24 mouse cellular contexts compared by ENCODE assay signal in genomic region chr5:140107907-140108306, GRCm38 (mm10).
A peak's percentile ranks its signal among the peaks of the same experiment; 100 is the strongest.
DNase-seq lines count a peak whose midpoint lies in the region; ATAC-seq and TF ChIP-seq lines count a peak whose summit lies in the region.
"Had no signal": no experiment of that assay in that cellular context is flagged by ENCODE, and none has a peak within 500 bp of the region (broad histone marks: within the 10 kb centered on the region; RNA-seq: fewer than 3 reads in every experiment).

No protein-coding gene starts in this region.

- H3K4me3 ChIP-seq in bone marrow, adult 2 months (replicated peaks; ENCODE audit: control insufficient read depth, low read depth, low read length), result no peak overlapping the region
- no peak overlapping the region for H3K4me3 ChIP-seq in midbrain, embryonic 14.5 days (replicated peaks; ENCODE audit: low read depth, low read length)
- H3K4me3 ChIP-seq: embryonic facial prominence, embryonic 12.5 days; erythroblast, embryonic 14.5 days; forebrain, embryonic 13.5 days; heart, adult 2 months; hindbrain, embryonic 10.5 days; limb, embryonic 12.5 days; liver, embryonic 15.5 days; megakaryocyte, embryonic 14.5 days; midbrain, embryonic 15.5 days had no signal

- H3K4me1 ChIP-seq in bone marrow, adult 2 months (ENCODE audit: control insufficient read depth, insufficient read depth, low read length), result no peaks in the 10 kb centered on the region; the same call in 1 of the 2 replicates
- H3K4me1 ChIP-seq in midbrain, embryonic 14.5 days (ENCODE audit: control insufficient read depth, insufficient read depth, low read length), result peaks cover 2% of the 10 kb centered on the region; the same call in 1 of the 2 replicates

- H3K9ac ChIP-seq in midbrain, embryonic 14.5 days (replicated peaks; ENCODE audit: low read length), result no peak overlapping the region
- H3K9ac ChIP-seq: embryonic facial prominence, embryonic 12.5 days; forebrain, embryonic 13.5 days; limb, embryonic 12.5 days; liver, embryonic 15.5 days; midbrain, embryonic 15.5 days had no signal

- ATAC-seq in common myeloid progenitor, adult 5-6 weeks (replicated peaks; ENCODE audit: low read depth, poor library complexity, severe bottlenecking), result peak; percentile 61
- ATAC-seq in monocyte, adult 5-6 weeks (replicated peaks; ENCODE audit: insufficient number of reproducible peaks, low FRiP score, low TSS enrichment, poor library complexity, severe bottlenecking), result peak; percentile 90
- ATAC-seq in midbrain, embryonic 14.5 days (ENCODE audit: low FRiP score, low TSS enrichment), result no peak
- ATAC-seq: forebrain, embryonic 13.5 days; midbrain, embryonic 15.5 days had no signal

- TF ChIP-seq CTCF in bone marrow, adult 2 months (IDR thresholded peaks at IDR 0.05; ENCODE audit: control insufficient read depth, insufficient read depth, low read length), result no peak

- intact Hi-C loops in gastrocnemius, postnatal 14 days (cut with DNase I; ENCODE audit: low total_unique reads), result no loop called here
- intact Hi-C loops in heart, postnatal 14 days (cut with DNase I), result no loop called here

- H3K4me2 ChIP-seq in midbrain, embryonic 14.5 days (ENCODE audit: low read length), result no peak overlapping the region
- H3K4me2 ChIP-seq: embryonic facial prominence, embryonic 12.5 days; forebrain, embryonic 13.5 days; limb, embryonic 12.5 days; liver, embryonic 15.5 days; midbrain, embryonic 15.5 days had no signal

- 51% methylated on average over 2 of the region's 2 CpGs for WGBS in bone marrow, adult 2 months
- WGBS in midbrain, embryonic 14.5 days, result 97% methylated on average over 2 of the region's 2 CpGs

- no peaks in the 10 kb centered on the region for H3K27me3 ChIP-seq in midbrain, embryonic 14.5 days (ENCODE audit: control insufficient read depth, insufficient read depth, low read length)
- H3K27me3 ChIP-seq: embryonic facial prominence, embryonic 12.5 days; forebrain, embryonic 13.5 days; limb, embryonic 12.5 days; liver, embryonic 15.5 days; megakaryocyte, embryonic 14.5 days; midbrain, embryonic 15.5 days had no signal

- no peak for TF ChIP-seq POLR2A in bone marrow, adult 2 months (IDR thresholded peaks at IDR 0.05; ENCODE audit: borderline replicate concordance, control insufficient read depth, low read depth, low read length)

- peak; percentile 11 for DNase-seq in lung, postnatal 14 days
- DNase-seq in midbrain, embryonic 14.5 days, result no peak
- no peak for DNase-seq in gastrocnemius, postnatal 14 days
- no peak for DNase-seq in heart, postnatal 14 days
- DNase-seq: adrenal gland, adult 8-10 months; cerebellum, adult 2 months; cerebellum, postnatal 36 days; gastrocnemius, postnatal 10 days; kidney, adult 18-20 months; kidney, postnatal 14 days; right cerebral cortex, postnatal 4 days; thymus, postnatal 14 days had no signal

- peak overlapping the region; percentile 60 for H3K27ac ChIP-seq in bone marrow, adult 2 months (ENCODE audit: control insufficient read depth, insufficient read depth, low read depth, low read length, poor library complexity)
- no peak overlapping the region for H3K27ac ChIP-seq in midbrain, embryonic 14.5 days (replicated peaks; ENCODE audit: low read depth, low read length)
- H3K27ac ChIP-seq: embryonic facial prominence, embryonic 12.5 days; forebrain, embryonic 13.5 days; heart, adult 2 months; hindbrain, embryonic 10.5 days; limb, embryonic 12.5 days; liver, embryonic 15.5 days; midbrain, embryonic 15.5 days had no signal

- no peaks in the 10 kb centered on the region for H3K9me3 ChIP-seq in midbrain, embryonic 14.5 days (ENCODE audit: control insufficient read depth, low read length)
- H3K9me3 ChIP-seq: embryonic facial prominence, embryonic 12.5 days; forebrain, embryonic 13.5 days; hindbrain, embryonic 10.5 days; limb, embryonic 12.5 days; liver, embryonic 15.5 days; megakaryocyte, embryonic 14.5 days; midbrain, embryonic 15.5 days had no signal

- H3K36me3 ChIP-seq in midbrain, embryonic 14.5 days (ENCODE audit: control insufficient read depth, insufficient read depth, low read length), result 0 out of 2 replicates have a peak, but pooled peaks cover 2% of the 10 kb centered on the region
- H3K36me3 ChIP-seq: midbrain, embryonic 15.5 days had no signal
